Mouse (Mus musculus): ENCODE results near the gene Gm20852.
"Not testable (repeated sequence)": the region's sequence is repeated elsewhere in the genome, so short reads cannot be mapped to it uniquely, and the experiment has no call there.

Gene Gm20852

DNA sequence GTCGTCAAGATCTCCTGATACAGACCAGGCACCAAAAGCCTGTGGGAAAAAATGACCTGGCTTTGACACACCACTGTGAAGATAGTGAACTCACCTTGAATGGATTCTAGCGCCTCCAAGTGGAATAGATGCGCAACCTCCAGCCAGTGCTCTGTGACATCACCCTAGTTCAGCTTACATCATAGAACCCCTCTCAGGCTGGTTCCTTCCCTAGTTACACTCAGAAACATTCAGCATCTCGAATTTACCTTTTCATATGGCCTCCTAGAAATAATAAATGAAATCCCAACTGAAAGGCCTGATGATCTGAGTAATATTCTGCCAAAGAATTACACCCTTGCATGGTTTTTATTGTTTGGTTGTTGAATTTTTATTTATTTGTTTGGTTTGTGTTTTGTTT is at the start of gene Gm20852:
Gm20852 (minus strand) TSS at position 101 of the 400 bp plus-strand sequence.
- DNase-seq, result not testable (repeated sequence)

All from kidney, postnatal 25 days (tissue).